8 mouse cellular contexts compared by ENCODE assay signal in genomic region chr6:145545927-145546641, GRCm38 (mm10).
DNase-seq lines count a peak whose midpoint lies in the region; ATAC-seq and TF ChIP-seq lines count a peak whose summit lies in the region.

No protein-coding gene starts in this region.

- intact Hi-C loops in heart, postnatal 14 days (cut with DNase I): no loop called here

- no peaks in the 10 kb centered on the region for H3K36me3 ChIP-seq in heart, embryonic 10.5 days
- H3K36me3 ChIP-seq in forebrain, embryonic 16.5 days (ENCODE audit: control insufficient read depth, insufficient read depth): no peaks in the 10 kb centered on the region
- H3K36me3 ChIP-seq in midbrain, postnatal 0 days (ENCODE audit: insufficient read depth, low read length): no peaks in the 10 kb centered on the region; the same call in 1 of the 2 replicates

- TF ChIP-seq CTCF in midbrain, postnatal 0 days (IDR thresholded peaks at IDR 0.05): peak; percentile 47

- peak overlapping the region; percentile 76 for H3K27ac ChIP-seq in heart, embryonic 10.5 days
- no peak overlapping the region for H3K27ac ChIP-seq in forebrain, embryonic 16.5 days (ENCODE audit: low read length)
- no peak overlapping the region for H3K27ac ChIP-seq in midbrain, postnatal 0 days (ENCODE audit: low read depth, low read length)

- ATAC-seq in forebrain, embryonic 16.5 days: 0 out of 2 replicates have a peak, but pooled peaks have one; percentile 38
- no peak for ATAC-seq in midbrain, postnatal 0 days (ENCODE audit: low FRiP score)

- no peaks in the 10 kb centered on the region for H3K9me3 ChIP-seq in heart, embryonic 10.5 days
- peaks cover 8% of the 10 kb centered on the region for H3K9me3 ChIP-seq in forebrain, embryonic 16.5 days (ENCODE audit: control insufficient read depth, low read length)
- no peaks in the 10 kb centered on the region for H3K9me3 ChIP-seq in midbrain, postnatal 0 days (ENCODE audit: low read length)

- no peak for DNase-seq in heart, embryonic 10.5 days (ENCODE audit: low spot score)
- no peak for DNase-seq in heart, postnatal 14 days
- peak; percentile 21 for DNase-seq in liver
- DNase-seq in midbrain, postnatal 0 days (ENCODE audit: low spot score): no peak
- no peak for DNase-seq in Muller cell, postnatal 12 days (ENCODE audit: inconsistent ontology term)
- no peak for DNase-seq in right cerebral cortex, adult 18-20 months
- DNase-seq in left cerebral cortex, adult 11 months (ENCODE audit: low spot score): no peak

- no peak overlapping the region for H3K9ac ChIP-seq in forebrain, embryonic 16.5 days (replicated peaks; ENCODE audit: low read depth, low read length)
- H3K9ac ChIP-seq in midbrain, postnatal 0 days (replicated peaks; ENCODE audit: low read length, poor library complexity, severe bottlenecking): no peak overlapping the region

- H3K4me3 ChIP-seq in heart, embryonic 10.5 days: no peak overlapping the region
- no peak overlapping the region for H3K4me3 ChIP-seq in forebrain, embryonic 16.5 days (replicated peaks; ENCODE audit: low read length)
- H3K4me3 ChIP-seq in midbrain, postnatal 0 days (ENCODE audit: low read depth, low read length): no peak overlapping the region

- WGBS in heart, embryonic 10.5 days: 25% methylated on average over 13 of the region's 13 CpGs
- WGBS in forebrain, embryonic 16.5 days: 26% methylated on average over 13 of the region's 13 CpGs
- WGBS in midbrain, postnatal 0 days: 31% methylated on average over 13 of the region's 13 CpGs

- no peak overlapping the region for H3K4me2 ChIP-seq in forebrain, embryonic 16.5 days (ENCODE audit: low read length)
- no peak overlapping the region for H3K4me2 ChIP-seq in midbrain, postnatal 0 days (ENCODE audit: low read depth, low read length, poor library complexity, severe bottlenecking)

- peaks cover 26% of the 10 kb centered on the region for H3K4me1 ChIP-seq in heart, embryonic 10.5 days
- H3K4me1 ChIP-seq in forebrain, embryonic 16.5 days (replicated peaks; ENCODE audit: control insufficient read depth, insufficient read depth, low read length): no peaks in the 10 kb centered on the region
- H3K4me1 ChIP-seq in midbrain, postnatal 0 days (ENCODE audit: insufficient read depth, low read length): no peaks in the 10 kb centered on the region

- H3K27me3 ChIP-seq in heart, embryonic 10.5 days (ENCODE audit: insufficient read depth, poor library complexity, severe bottlenecking): no peaks in the 10 kb centered on the region
- no peaks in the 10 kb centered on the region for H3K27me3 ChIP-seq in forebrain, embryonic 16.5 days (replicated peaks; ENCODE audit: control insufficient read depth, insufficient read depth, low read length)
- no peaks in the 10 kb centered on the region for H3K27me3 ChIP-seq in midbrain, postnatal 0 days (ENCODE audit: insufficient read depth, low read length)
